Mouse (Mus musculus) intestine, embryonic 16.5 days (tissue): ENCODE data around the gene Plekho1. TPM values are rescaled to one million over a fixed set of nuclear protein-coding genes. Genes with fewer than 3 reads are reported as not detected.
"Not testable (repeated sequence)": the region's sequence is repeated elsewhere in the genome, so short reads cannot be mapped to it uniquely, and the experiment has no call there.

Source experiments
- ATAC-seq: fragments of 200-750 bp; cut with Nextera tagmentation; 2 replicates; pipeline ENCODE4 v1.8.0; 2017; ENCODE audit warnings: moderate TSS enrichment, moderate library complexity
- H3K27ac ChIP-seq: fragments of 300-500 bp; sonication (generic); 2 replicates; pipeline ENCODE4 v1.5.1; 2014; ENCODE audit warnings: mild to moderate bottlenecking, low read length
- H3K27me3 ChIP-seq: fragments of 300-500 bp; sonication (generic); replicated peaks from 2 replicates; pipeline ENCODE4 v1.6.1; 2014; ENCODE audit warnings: low read length, control low read depth, mixed read lengths; ENCODE audit not compliant: control insufficient read depth, insufficient read depth
- H3K36me3 ChIP-seq: fragments of 300-500 bp; sonication (generic); 2 replicates; pipeline ENCODE4 v1.6.1; 2014; ENCODE audit warnings: low read length, control low read depth; ENCODE audit not compliant: control insufficient read depth, insufficient read depth
- H3K4me1 ChIP-seq: fragments of 300-500 bp; sonication (generic); 2 replicates; pipeline ENCODE4 v1.6.1; 2014; ENCODE audit warnings: low read length, control low read depth, mixed read lengths; ENCODE audit not compliant: control insufficient read depth, insufficient read depth
- H3K4me2 ChIP-seq: fragments of 300-500 bp; sonication (generic); 2 replicates; pipeline ENCODE4 v1.6.1; 2014; ENCODE audit warnings: low read depth, low read length, control low read depth
- H3K4me3 ChIP-seq: fragments of 300-500 bp; sonication (generic); 2 replicates; pipeline ENCODE4 v1.5.1; 2014; ENCODE audit warnings: mild to moderate bottlenecking, low read length
- H3K9ac ChIP-seq: fragments of 300-500 bp; sonication (generic); 2 replicates; pipeline ENCODE4 v1.6.1; 2014; ENCODE audit warnings: low read depth, low read length
- H3K9me3 ChIP-seq: fragments of 300-500 bp; sonication (generic); 2 replicates; pipeline ENCODE4 v1.6.1; 2016; ENCODE audit warnings: low read length, control low read depth; ENCODE audit not compliant: control insufficient read depth
- WGBS: fragments of 180-500 bp; shearing (Covaris S2); extraction: QIAGEN DNeasy Blood & Tissue Kit; methylation state at CpG from one replicate; pipeline ENCODE4 v1.1.7; 2014; 5-methylcytosine and 5-hydroxymethylcytosine counted together
- polyA plus RNA-seq: library from polyadenylated mRNA; unstranded; fragments of >200 nt; fragmentation: Nextera tagmentation; extraction: Ambion mirVana; gene quantifications from 2 replicates; pipeline ENCODE4 v1.2.1, GENCODE M21; 2015

Plekho1 gene
- polyA plus RNA-seq, 1 experiment from 2014 or later, result 17.7 TPM

GRCm38 (mm10) chr3:95988138-95988537 lies 7.7 kb downstream of the Plekho1 start:
- ATAC-seq, result no peak
- no peaks in the 10 kb centered on the region for H3K9me3 ChIP-seq
- peaks cover 27% of the 10 kb centered on the region for H3K4me1 ChIP-seq
- H3K9ac ChIP-seq, result no peak overlapping the region
- H3K4me2 ChIP-seq, result no peak overlapping the region
- no peak overlapping the region for H3K4me3 ChIP-seq
- H3K36me3 ChIP-seq, result peaks cover 4% of the 10 kb centered on the region; the same call in 1 of the 2 replicates
- WGBS, result 91% methylated on average over 1 of the region's 1 CpGs
- no peaks in the 10 kb centered on the region for H3K27me3 ChIP-seq
- H3K27ac ChIP-seq, result no peak overlapping the region

GRCm38 (mm10) chr3:95987386-95988110 lies 8.3 kb downstream of the Plekho1 start:
- Histone ChIP-seq H3K27me3 (no peaks in the 10 kb centered on the region), H3K9me3 (no peaks in the 10 kb centered on the region), H3K27ac (no peak overlapping the region), H3K4me2 (no peak overlapping the region), H3K4me1 (peaks cover 27% of the 10 kb centered on the region), H3K9ac (no peak overlapping the region), H3K36me3 (peaks cover 4% of the 10 kb centered on the region; the same call in 1 of the 2 replicates), H3K4me3 (no peak overlapping the region)
- 75% methylated on average over 6 of the region's 6 CpGs for WGBS
- no peak for ATAC-seq

GRCm38 (mm10) chr3:95986984-95987383 lies 8.8 kb downstream of the Plekho1 start:
- H3K4me3 ChIP-seq, result no peak overlapping the region
- ATAC-seq, result no peak
- H3K27ac ChIP-seq, result peak overlapping the region; percentile 95
- no peaks in the 10 kb centered on the region for H3K27me3 ChIP-seq
- H3K9ac ChIP-seq, result no peak overlapping the region
- H3K9me3 ChIP-seq, result no peaks in the 10 kb centered on the region
- peaks cover 4% of the 10 kb centered on the region; the same call in 1 of the 2 replicates for H3K36me3 ChIP-seq
- H3K4me1 ChIP-seq, result peaks cover 27% of the 10 kb centered on the region
- WGBS, result 65% methylated on average over 4 of the region's 4 CpGs
- H3K4me2 ChIP-seq, result no peak overlapping the region

- peak overlapping the region; percentile 25 for H3K4me3 ChIP-seq
- ATAC-seq, result peak; percentile 32; the same call in 1 of the 2 replicates
- 6% methylated on average over 21 of the region's 21 CpGs for WGBS
- H3K27me3 ChIP-seq, result no peaks in the 10 kb centered on the region
- H3K36me3 ChIP-seq, result peaks cover 4% of the 10 kb centered on the region; the same call in 1 of the 2 replicates
- peak overlapping the region; percentile 95 for H3K27ac ChIP-seq
- peak overlapping the region; percentile 47 for H3K4me2 ChIP-seq
- peak overlapping the region; percentile 65 for H3K9ac ChIP-seq
- peaks cover 27% of the 10 kb centered on the region for H3K4me1 ChIP-seq
- no peaks in the 10 kb centered on the region for H3K9me3 ChIP-seq
Measured at GRCm38 (mm10) chr3:95986001-95986622, 9.7 kb downstream of the Plekho1 start.

GRCm38 (mm10) chr3:95985209-95986000 lies 10.4 kb downstream of the Plekho1 start:
- H3K27ac ChIP-seq, result peak overlapping the region; percentile 95
- peak overlapping the region; percentile 18 for H3K4me3 ChIP-seq
- H3K4me2 ChIP-seq, result peak overlapping the region; percentile 47
- no peaks in the 10 kb centered on the region for H3K9me3 ChIP-seq
- peak overlapping the region; percentile 65 for H3K9ac ChIP-seq
- no peaks in the 10 kb centered on the region for H3K27me3 ChIP-seq
- peaks cover 4% of the 10 kb centered on the region; the same call in 1 of the 2 replicates for H3K36me3 ChIP-seq
- peak; percentile 92 for ATAC-seq
- peaks cover 27% of the 10 kb centered on the region for H3K4me1 ChIP-seq
- WGBS, result 9% methylated on average over 12 of the region's 12 CpGs

GRCm38 (mm10) chr3:95982129-95982528 lies 13.7 kb downstream of the Plekho1 start:
- Histone ChIP-seq H3K4me3 (no peak overlapping the region), H3K36me3 (no peaks in the 10 kb centered on the region), H3K9ac (no peak overlapping the region), H3K4me1 (peaks cover 19% of the 10 kb centered on the region), H3K27me3 (no peaks in the 10 kb centered on the region), H3K27ac (no peak overlapping the region), H3K4me2 (no peak overlapping the region), H3K9me3 (no peaks in the 10 kb centered on the region)
- no peak for ATAC-seq
- 81% methylated on average over 4 of the region's 4 CpGs for WGBS

GRCm38 (mm10) chr3:95980276-95980970 lies 15.4 kb downstream of the Plekho1 start:
- ATAC-seq, result no peak
- WGBS, result 82% methylated on average over 12 of the region's 12 CpGs
- Histone ChIP-seq H3K9ac (no peak overlapping the region), H3K36me3 (no peaks in the 10 kb centered on the region), H3K4me2 (no peak overlapping the region), H3K4me1 (peaks cover 6% of the 10 kb centered on the region), H3K27ac (no peak overlapping the region), H3K27me3 (no peaks in the 10 kb centered on the region), H3K9me3 (no peaks in the 10 kb centered on the region), H3K4me3 (no peak overlapping the region)

- Histone ChIP-seq H3K4me2 (no peak overlapping the region), H3K27me3 (no peaks in the 10 kb centered on the region; the same call in 1 of the 2 replicates), H3K36me3 (no peaks in the 10 kb centered on the region), H3K4me3 (no peak overlapping the region), H3K9ac (no peak overlapping the region), H3K9me3 (no peaks in the 10 kb centered on the region), H3K4me1 (no peaks in the 10 kb centered on the region; the same call in 1 of the 2 replicates), H3K27ac (no peak overlapping the region)
- WGBS, result 84% methylated on average over 9 of the region's 9 CpGs
- no peak for ATAC-seq
Measured at GRCm38 (mm10) chr3:95978265-95978664, 17.5 kb downstream of the Plekho1 start.

GRCm38 (mm10) chr3:95977587-95977986 lies 18.2 kb downstream of the Plekho1 start:
- H3K27me3 ChIP-seq, H3K9ac ChIP-seq, H3K9me3 ChIP-seq, H3K4me2 ChIP-seq, H3K4me1 ChIP-seq, H3K27ac ChIP-seq, ATAC-seq, H3K36me3 ChIP-seq, H3K4me3 ChIP-seq: not testable (repeated sequence)
- WGBS, result 87% methylated on average over 6 of the region's 7 CpGs
